Mouse (Mus musculus) heart, postnatal 0 days (tissue): ENCODE results near the gene Sebox. TPM values are rescaled to one million over a fixed set of nuclear protein-coding genes. Genes with fewer than 3 reads are reported as not detected.
A peak's percentile ranks its signal among the peaks of the same experiment; 100 is the strongest.
"Not testable (repeated sequence)": the region's sequence is repeated elsewhere in the genome, so short reads cannot be mapped to it uniquely, and the experiment has no call there.

ENCODE experiments used
- ATAC-seq: fragments of 200-750 bp; cut with Nextera tagmentation; 2 replicates; pipeline ENCODE4 v1.8.0; 2017; ENCODE audit warnings: low read depth, moderate number of reproducible peaks, moderate library complexity; ENCODE audit not compliant: insufficient read depth
- DNase-seq: peaks from one replicate; pipeline ENCODE4 v3.0.0-alpha.2; 2016; ENCODE audit warnings: low spot score
- H3K27ac ChIP-seq: fragments of 300-500 bp; sonication (generic); 2 replicates; pipeline ENCODE4 v1.5.1; 2014; ENCODE audit warnings: low read depth, mild to moderate bottlenecking
- H3K27me3 ChIP-seq: fragments of 300-500 bp; sonication (generic); 2 replicates; pipeline ENCODE4 v1.6.1; 2014; ENCODE audit warnings: low read length, mixed read lengths; ENCODE audit not compliant: control insufficient read depth, insufficient read depth
- H3K36me3 ChIP-seq: fragments of 300-500 bp; sonication (generic); replicated peaks from 2 replicates; pipeline ENCODE4 v1.6.1; 2014; ENCODE audit warnings: low read length, mixed read lengths; ENCODE audit not compliant: control insufficient read depth, insufficient read depth
- H3K4me1 ChIP-seq: fragments of 300-500 bp; sonication (generic); 2 replicates; pipeline ENCODE4 v1.6.1; 2014; ENCODE audit warnings: antibody characterized with exemption; ENCODE audit not compliant: control insufficient read depth, insufficient read depth
- H3K4me2 ChIP-seq: fragments of 300-500 bp; sonication (generic); 2 replicates; pipeline ENCODE4 v1.6.1; 2014; ENCODE audit warnings: low read depth, mild to moderate bottlenecking, low read length, moderate library complexity
- H3K4me3 ChIP-seq: fragments of 300-500 bp; sonication (generic); 2 replicates; pipeline ENCODE4 v1.5.1; 2014; ENCODE audit warnings: low read depth, low read length
- H3K9ac ChIP-seq: fragments of 300-500 bp; sonication (generic); replicated peaks from 2 replicates; pipeline ENCODE4 v1.6.1; 2014; ENCODE audit warnings: low read depth, low read length, mixed read lengths
- H3K9me3 ChIP-seq: fragments of 300-500 bp; sonication (generic); replicated peaks from 2 replicates; pipeline ENCODE4 v1.6.1; 2016; ENCODE audit warnings: low read length; ENCODE audit not compliant: control insufficient read depth
- CTCF ChIP-seq: IDR thresholded peaks from 2 replicates; pipeline ENCODE4 v1.5.1; 2016; ENCODE audit warnings: antibody characterized with exemption, control low read depth, low read depth
- EP300 ChIP-seq: IDR thresholded peaks from 2 replicates; pipeline ENCODE4 v1.6.1; 2016; ENCODE audit warnings: antibody characterized with exemption, low read depth
- WGBS: fragments of 180-500 bp; shearing (Covaris S2); extraction: QIAGEN DNeasy Blood & Tissue Kit; methylation state at CpG from one replicate; pipeline ENCODE4 v1.1.7; 2014; 5-methylcytosine and 5-hydroxymethylcytosine counted together
- polyA plus RNA-seq: library from polyadenylated mRNA; unstranded; fragments of >200 nt; fragmentation: Nextera tagmentation; extraction: Ambion mirVana; gene quantifications from 2 replicates; pipeline ENCODE4 v1.2.1, GENCODE M21; 2015
- total RNA-seq: library from RNA; depleted of rRNA; stranded (reverse); fragments of >200 nt; gene quantifications from 2 replicates; pipeline ENCODE4 v1.2.3, GENCODE M21; 2014; ENCODE audit warnings: low replicate concordance

Sebox gene
- total and polyA plus RNA-seq, 2 experiments from 2014 or later, result not detected

GRCm38 (mm10) chr11:78528714-78529113, 25.5 kb downstream of the Sebox start:
- ATAC-seq (no peak), DNase-seq (no peak)
- Histone ChIP-seq H3K9me3 (no peaks in the 10 kb centered on the region), H3K9ac (no peak overlapping the region), H3K4me3 (no peak overlapping the region), H3K27me3 (no peaks in the 10 kb centered on the region), H3K4me2 (no peak overlapping the region), H3K27ac (no peak overlapping the region), H3K36me3 (peaks cover 70% of the 10 kb centered on the region), H3K4me1 (no peaks in the 10 kb centered on the region)
- WGBS, result 83% methylated on average over 9 of the region's 9 CpGs
- TF ChIP-seq EP300 (no peak), CTCF (no peak)

GRCm38 (mm10) chr11:78530001-78530400, 26.8 kb downstream of the Sebox start:
- TF ChIP-seq CTCF, result no peak
- no peak for TF ChIP-seq EP300
- WGBS, result 86% methylated on average over 12 of the region's 12 CpGs
- no peak overlapping the region for H3K9ac ChIP-seq
- no peaks in the 10 kb centered on the region for H3K27me3 ChIP-seq
- H3K4me3 ChIP-seq, result no peak overlapping the region
- ATAC-seq (no peak), DNase-seq (no peak)
- peak overlapping the region; percentile 15; the same call in 1 of the 2 replicates for H3K4me2 ChIP-seq
- H3K9me3 ChIP-seq, result no peaks in the 10 kb centered on the region
- peaks cover 57% of the 10 kb centered on the region for H3K36me3 ChIP-seq
- peak overlapping the region; percentile 79 for H3K27ac ChIP-seq
- H3K4me1 ChIP-seq, result peaks cover 6% of the 10 kb centered on the region

GRCm38 (mm10) chr11:78531046-78531445, 27.8 kb downstream of the Sebox start:
- WGBS, result 51% methylated on average over 6 of the region's 6 CpGs
- peaks cover 11% of the 10 kb centered on the region for H3K4me1 ChIP-seq
- peaks cover 47% of the 10 kb centered on the region for H3K36me3 ChIP-seq
- ATAC-seq (peak; percentile 6; the same call in 1 of the 2 replicates), DNase-seq (peak; percentile 61)
- no peaks in the 10 kb centered on the region for H3K27me3 ChIP-seq
- peak overlapping the region; percentile 79 for H3K27ac ChIP-seq
- peak overlapping the region; percentile 15; the same call in 1 of the 2 replicates for H3K4me2 ChIP-seq
- no peaks in the 10 kb centered on the region for H3K9me3 ChIP-seq
- H3K4me3 ChIP-seq, result no peak overlapping the region
- TF ChIP-seq CTCF (no peak), EP300 (peak; percentile 80)
- H3K9ac ChIP-seq, result peak overlapping the region; percentile 15; the same call in 1 of the 2 replicates

- H3K4me1 ChIP-seq, result peaks cover 11% of the 10 kb centered on the region
- H3K27me3 ChIP-seq, ATAC-seq, DNase-seq, H3K9me3 ChIP-seq, H3K4me3 ChIP-seq: not testable (repeated sequence)
- 80% methylated on average over 6 of the region's 10 CpGs for WGBS
- H3K36me3 ChIP-seq, result peaks cover 42% of the 10 kb centered on the region
- H3K27ac ChIP-seq, result peak overlapping the region; percentile 79
- 0 out of 2 replicates have a peak overlapping the region, but pooled peaks have one; percentile 6 for H3K4me2 ChIP-seq
- H3K9ac ChIP-seq, result 0 out of 2 replicates have a peak overlapping the region, but pooled peaks have one; percentile 15
These were observed 28.3 kb downstream of the Sebox start for GRCm38 (mm10) chr11:78531515-78531914.

- no peaks in the 10 kb centered on the region for H3K27me3 ChIP-seq
- DNase-seq, result no peak
- H3K4me2 ChIP-seq, result peak overlapping the region; percentile 83
- H3K9me3 ChIP-seq, result no peaks in the 10 kb centered on the region
- peaks cover 29% of the 10 kb centered on the region for H3K36me3 ChIP-seq
- peaks cover 24% of the 10 kb centered on the region for H3K4me1 ChIP-seq
- H3K9ac ChIP-seq, result no peak overlapping the region
- ATAC-seq, result no peak
- 70% methylated on average over 4 of the region's 4 CpGs for WGBS
- H3K4me3 ChIP-seq, result peak overlapping the region; percentile 82
- TF ChIP-seq EP300 (no peak), CTCF (no peak)
- peak overlapping the region; percentile 92 for H3K27ac ChIP-seq
These were observed 31.3 kb downstream of the Sebox start for GRCm38 (mm10) chr11:78534516-78534915.

GRCm38 (mm10) chr11:78535376-78536079, 32.3 kb downstream of the Sebox start:
- ATAC-seq (peak; percentile 9; the same call in 1 of the 2 replicates), DNase-seq (peak; percentile 87)
- H3K27ac ChIP-seq, result peak overlapping the region; percentile 92
- H3K9me3 ChIP-seq, result no peaks in the 10 kb centered on the region
- peak overlapping the region; percentile 82 for H3K4me3 ChIP-seq
- no peak for TF ChIP-seq CTCF
- no peak for TF ChIP-seq EP300
- H3K4me2 ChIP-seq, result peak overlapping the region; percentile 83
- H3K4me1 ChIP-seq, result peaks cover 24% of the 10 kb centered on the region
- H3K27me3 ChIP-seq, result no peaks in the 10 kb centered on the region
- H3K9ac ChIP-seq, result peak overlapping the region; percentile 61
- peaks cover 29% of the 10 kb centered on the region for H3K36me3 ChIP-seq
- WGBS, result under 1% methylated on average over 23 of the region's 23 CpGs
